17 mouse cellular contexts compared by ENCODE assay signal in the genomic region with DNA sequence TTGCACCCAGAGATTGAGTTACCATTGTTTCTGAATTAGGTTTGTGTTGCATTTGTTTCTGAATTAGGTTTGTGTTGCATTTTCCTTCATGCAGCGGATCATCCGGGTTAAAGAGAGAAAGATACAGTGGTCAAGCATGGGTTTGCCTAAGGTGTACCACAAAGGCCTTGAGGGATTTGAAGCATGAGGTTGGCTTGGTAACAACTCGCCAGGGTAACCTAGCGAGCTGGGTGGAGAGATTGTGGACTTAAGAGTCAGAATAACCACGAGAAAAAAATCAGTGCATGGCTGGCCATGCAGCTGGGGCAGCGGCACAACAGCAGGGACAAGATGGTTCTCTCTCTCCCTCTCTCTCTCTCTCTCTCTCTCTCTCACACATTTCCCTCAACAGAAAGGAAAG.
"Had no signal": no experiment of that assay in that cellular context is flagged by ENCODE, and none has a peak within 500 bp of the region (broad histone marks: within the 10 kb centered on the region; RNA-seq: fewer than 3 reads in every experiment).

No protein-coding gene starts in this region.

- H3K27me3 ChIP-seq: liver, embryonic 15.5 days; lung, embryonic 15.5 days; megakaryocyte, embryonic 14.5 days; midbrain, embryonic 13.5 days; midbrain, embryonic 15.5 days; neural tube, embryonic 13.5 days had no signal

- H3K9me3 ChIP-seq: liver, embryonic 15.5 days; lung, embryonic 15.5 days; midbrain, embryonic 15.5 days; neural tube, embryonic 13.5 days had no signal

- ATAC-seq: liver, postnatal 0 days; lung, postnatal 0 days; midbrain, embryonic 13.5 days; midbrain, embryonic 15.5 days had no signal

- H3K4me2 ChIP-seq: liver, embryonic 15.5 days; lung, embryonic 15.5 days; midbrain, embryonic 11.5 days; midbrain, embryonic 13.5 days; midbrain, embryonic 15.5 days; neural tube, embryonic 13.5 days had no signal

- DNase-seq: liver, postnatal 0 days; lung, adult 2 months; lung, postnatal 14 days; lung, postnatal 36 days; right cerebral cortex, postnatal 14 days; thymus, adult 18-20 months; thymus, postnatal 14 days; thymus, postnatal 36 days had no signal

- H3K9ac ChIP-seq: liver, embryonic 15.5 days; liver, postnatal 0 days; lung, embryonic 15.5 days; midbrain, embryonic 13.5 days; midbrain, embryonic 15.5 days; neural tube, embryonic 13.5 days had no signal

- H3K27ac ChIP-seq: liver, embryonic 15.5 days; lung, embryonic 15.5 days; macrophage; midbrain, embryonic 13.5 days; midbrain, embryonic 15.5 days; neural tube, embryonic 13.5 days had no signal

- H3K36me3 ChIP-seq: liver, embryonic 15.5 days; lung, embryonic 15.5 days; midbrain, embryonic 13.5 days; midbrain, embryonic 15.5 days; neural tube, embryonic 13.5 days had no signal

- H3K4me1 ChIP-seq: liver, embryonic 15.5 days; lung, embryonic 15.5 days; midbrain, embryonic 13.5 days; midbrain, embryonic 15.5 days; neural tube, embryonic 13.5 days had no signal

- H3K4me3 ChIP-seq: liver, embryonic 15.5 days; lung, embryonic 15.5 days; megakaryocyte, embryonic 14.5 days; midbrain, embryonic 13.5 days; midbrain, embryonic 15.5 days; neural tube, embryonic 13.5 days had no signal
